Mouse (Mus musculus) lung, adult 2 months (tissue): ENCODE measurements around the gene Gmfb.

Experiments
- CTCF ChIP-seq: fragments of 200-500 bp; IDR thresholded peaks from 2 replicates; pipeline ENCODE4 v1.5.1; 2011; ENCODE audit warnings: mild to moderate bottlenecking, low read length, control low read depth; ENCODE audit not compliant: insufficient read depth
- POLR2A ChIP-seq: fragments of 200-500 bp; IDR thresholded peaks from 2 replicates; pipeline ENCODE4 v1.6.1; 2011; ENCODE audit warnings: low read depth, mild to moderate bottlenecking, control low read depth, low read length, borderline replicate concordance; ENCODE audit errors: extremely low read depth

DNA sequence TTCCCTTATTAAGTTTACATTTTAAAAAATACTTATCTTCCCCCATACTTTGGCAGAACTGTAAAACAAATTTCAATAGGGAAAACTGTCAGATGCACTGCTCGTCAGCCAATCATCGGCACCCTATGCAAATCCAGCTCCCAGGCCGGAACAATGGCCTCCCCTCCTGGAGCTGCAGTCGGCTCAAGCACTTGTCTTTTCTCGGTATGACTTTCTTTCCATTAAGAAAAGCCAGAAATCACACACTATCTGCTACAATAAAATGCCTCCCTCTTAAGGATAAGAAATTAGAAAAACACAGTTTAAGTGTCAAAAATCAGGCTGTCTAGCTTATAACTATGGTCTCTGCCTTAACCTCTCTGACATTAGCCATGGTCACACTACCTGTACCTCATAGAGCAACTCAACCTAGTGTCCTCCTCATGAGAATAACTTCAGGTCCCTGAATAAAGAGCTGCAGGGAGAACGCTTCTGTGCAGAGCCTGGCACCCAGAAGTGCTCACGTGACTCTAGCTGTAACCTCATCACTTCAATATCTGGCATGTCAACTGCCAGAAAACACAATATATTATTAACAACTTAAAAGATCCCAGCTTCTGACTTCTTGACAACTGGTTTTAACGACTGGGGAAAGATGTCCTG, 39.7 kb downstream of the Gmfb start:
- TF ChIP-seq POLR2A (no peak), CTCF (no peak)
